Mouse (Mus musculus) thymus, adult 2 months (tissue): ENCODE results near the gene Adprm. TPM values are rescaled to one million over a fixed set of nuclear protein-coding genes. Genes with fewer than 3 reads are reported as not detected.
A peak's percentile ranks its signal among the peaks of the same experiment; 100 is the strongest.

Experiments used
- DNase-seq: peaks from one replicate; pipeline ENCODE4 v3.0.0; 2021
- H3K27ac ChIP-seq: fragments of 200-500 bp; 2 replicates; pipeline ENCODE4 v1.5.1; 2012; ENCODE audit warnings: low read length, control low read depth; ENCODE audit not compliant: control insufficient read depth, insufficient read depth
- H3K27me3 ChIP-seq: fragments of 200-500 bp; 2 replicates; pipeline ENCODE4 v1.6.1; 2012; ENCODE audit warnings: mild to moderate bottlenecking, low read length, moderate library complexity, mixed read lengths; ENCODE audit not compliant: control insufficient read depth, insufficient read depth
- H3K36me3 ChIP-seq: fragments of 200-500 bp; 2 replicates; pipeline ENCODE4 v1.6.1; 2012; ENCODE audit warnings: mild to moderate bottlenecking, low read length, moderate library complexity; ENCODE audit not compliant: control insufficient read depth, insufficient read depth
- H3K4me1 ChIP-seq: fragments of 200-500 bp; replicated peaks from 2 replicates; pipeline ENCODE4 v1.6.1; 2012; ENCODE audit warnings: low read length; ENCODE audit not compliant: control insufficient read depth, insufficient read depth
- H3K4me3 ChIP-seq: fragments of 200-500 bp; 2 replicates; pipeline ENCODE4 v1.5.1; 2012; ENCODE audit warnings: mild to moderate bottlenecking, low read length, control low read depth, moderate library complexity; ENCODE audit not compliant: control insufficient read depth, insufficient read depth
- CTCF ChIP-seq: fragments of 200-500 bp; IDR thresholded peaks from 2 replicates; pipeline ENCODE4 v1.5.1; 2012; ENCODE audit warnings: mild to moderate bottlenecking, control low read depth, low read length, moderate library complexity, borderline replicate concordance; ENCODE audit not compliant: control insufficient read depth, poor library complexity, insufficient read depth; ENCODE audit errors: extremely low read depth
- POLR2A ChIP-seq: fragments of 200-500 bp; IDR thresholded peaks from 2 replicates; pipeline ENCODE4 v1.6.1; 2012; ENCODE audit warnings: mild to moderate bottlenecking, low read length, control low read depth, moderate library complexity; ENCODE audit not compliant: control insufficient read depth, poor library complexity, insufficient read depth; ENCODE audit errors: extremely low read depth
- WGBS: fragments of 180-500 bp; shearing (Covaris S2); methylation state at CpG from one replicate; pipeline ENCODE4 v1.1.7; 2018; 5-methylcytosine and 5-hydroxymethylcytosine counted together
- polyA plus RNA-seq: library from polyadenylated mRNA; depleted of rRNA; stranded (reverse); fragments of >200 nt; gene quantifications from 2 replicates; pipeline ENCODE4 v1.2.3, GENCODE M21; 2012; rRNA removed

Adprm gene
- 18.8 and 26.2 TPM in 2 replicates for polyA plus RNA-seq

DNA sequence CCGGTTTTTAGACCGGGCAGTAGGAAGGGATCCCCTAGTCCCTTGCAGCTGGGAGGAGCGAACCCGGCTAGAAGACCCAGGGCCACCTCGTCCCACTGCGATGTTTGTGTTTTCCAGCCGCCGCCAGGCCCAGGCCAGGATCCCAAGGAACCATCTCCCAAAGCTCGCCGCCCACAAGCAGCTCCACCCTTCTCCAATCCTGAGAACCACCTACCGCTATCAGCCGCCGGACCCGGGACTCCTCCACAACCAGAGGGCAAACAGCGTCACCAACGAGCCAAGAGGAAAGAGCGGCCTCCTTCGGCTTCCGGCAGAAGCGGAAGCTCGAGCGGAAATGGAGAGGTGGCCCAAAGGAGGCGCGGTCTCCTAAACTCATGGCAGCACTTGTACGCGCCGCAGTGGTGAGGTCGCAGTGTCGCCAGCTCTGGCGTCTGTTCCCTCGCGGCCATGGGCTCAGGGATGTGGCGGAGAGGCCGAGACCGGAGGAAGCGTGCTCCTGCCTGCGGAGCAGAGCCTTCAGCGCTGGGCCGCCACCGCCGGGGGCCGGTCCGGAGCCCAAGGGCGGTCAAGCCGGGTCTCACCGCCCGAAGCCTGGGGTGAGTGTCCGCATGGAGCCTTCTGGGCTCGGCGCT lies at the start of gene Adprm, which contains the start of gene Sco1:
TSS of gene Adprm (minus strand) at position 274 of the 632 bp plus-strand sequence.
TSS of gene Sco1 (plus strand) at position 350 of the 632 bp plus-strand sequence.
- peak within 1 kb of the TSS; percentile 11; the same call in 1 of the 2 replicates for H3K27ac ChIP-seq
- H3K4me3 ChIP-seq: peak within 1 kb of the TSS; percentile 90
- under 1% methylated on average over 50 of the region's 50 CpGs for WGBS
- DNase-seq: peak; percentile 87
- peaks cover 18% of the 10 kb centered on the region for H3K36me3 ChIP-seq
- H3K27me3 ChIP-seq: no peaks in the 10 kb centered on the region
- TF ChIP-seq CTCF (peak; percentile 52; the same call in 1 of the 2 replicates), POLR2A (peak; percentile 71; the same call in 1 of the 2 replicates)
- no peaks in the 10 kb centered on the region for H3K4me1 ChIP-seq

- TF ChIP-seq POLR2A (no peak), CTCF (no peak)
- no peaks in the 10 kb centered on the region for H3K4me1 ChIP-seq
- no peaks in the 10 kb centered on the region for H3K36me3 ChIP-seq
- peak; percentile 44 for DNase-seq
- H3K27ac ChIP-seq: no peak overlapping the region
- no peak overlapping the region for H3K4me3 ChIP-seq
- no peaks in the 10 kb centered on the region for H3K27me3 ChIP-seq
- 35% methylated on average over 8 of the region's 8 CpGs for WGBS
Measured at GRCm38 (mm10) chr11:67101713-67102112, 49.3 kb upstream of the Adprm start.

DNA sequence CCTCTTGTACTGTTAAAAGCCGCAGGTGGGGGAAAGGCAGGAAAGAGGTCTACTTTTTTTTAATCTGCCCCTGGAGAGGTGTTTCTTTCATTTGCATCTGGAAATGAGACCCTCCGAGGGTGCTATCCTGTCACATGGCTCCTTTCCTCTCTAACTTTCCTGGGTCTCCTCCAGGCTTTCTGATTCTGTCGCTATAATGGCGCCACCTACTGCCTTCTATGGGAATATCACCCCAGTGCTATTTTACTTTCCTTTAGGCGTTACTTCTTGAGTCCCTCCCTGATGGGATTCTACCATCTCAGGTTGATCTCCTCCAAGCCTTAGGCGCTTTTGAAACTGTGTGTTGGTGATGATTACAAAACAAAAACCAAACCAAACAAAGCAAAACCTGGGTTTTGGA lies 47.8 kb upstream of the Adprm start:
- 34% methylated on average over 6 of the region's 6 CpGs for WGBS
- Histone ChIP-seq H3K27ac (no peak overlapping the region), H3K27me3 (no peaks in the 10 kb centered on the region), H3K36me3 (no peaks in the 10 kb centered on the region), H3K4me1 (no peaks in the 10 kb centered on the region), H3K4me3 (no peak overlapping the region)
- TF ChIP-seq CTCF (no peak), POLR2A (no peak)
- peak; percentile 35 for DNase-seq

DNA sequence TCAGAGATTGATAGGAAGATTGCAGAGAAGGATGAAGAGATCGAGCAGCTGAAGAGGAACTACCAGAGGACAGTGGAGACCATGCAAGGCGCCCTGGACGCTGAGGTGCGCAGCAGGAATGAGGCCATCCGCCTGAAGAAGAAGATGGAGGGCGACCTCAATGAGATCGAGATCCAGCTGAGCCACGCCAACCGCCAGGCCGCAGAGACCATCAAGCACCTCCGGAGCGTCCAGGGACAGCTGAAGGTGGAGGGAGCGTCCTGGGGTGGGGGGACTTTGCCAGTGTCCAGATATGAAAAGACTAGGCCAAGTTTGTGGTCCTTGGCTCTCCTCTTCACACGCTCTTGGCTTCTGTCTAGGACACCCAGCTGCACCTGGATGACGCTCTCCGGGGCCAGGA lies 46.8 kb upstream of the Adprm start:
- H3K4me3 ChIP-seq: no peak overlapping the region
- no peaks in the 10 kb centered on the region for H3K4me1 ChIP-seq
- H3K27me3 ChIP-seq: no peaks in the 10 kb centered on the region
- 94% methylated on average over 16 of the region's 16 CpGs for WGBS
- DNase-seq: no peak
- H3K36me3 ChIP-seq: no peaks in the 10 kb centered on the region
- H3K27ac ChIP-seq: no peak overlapping the region
- TF ChIP-seq CTCF (no peak), POLR2A (no peak)

DNA sequence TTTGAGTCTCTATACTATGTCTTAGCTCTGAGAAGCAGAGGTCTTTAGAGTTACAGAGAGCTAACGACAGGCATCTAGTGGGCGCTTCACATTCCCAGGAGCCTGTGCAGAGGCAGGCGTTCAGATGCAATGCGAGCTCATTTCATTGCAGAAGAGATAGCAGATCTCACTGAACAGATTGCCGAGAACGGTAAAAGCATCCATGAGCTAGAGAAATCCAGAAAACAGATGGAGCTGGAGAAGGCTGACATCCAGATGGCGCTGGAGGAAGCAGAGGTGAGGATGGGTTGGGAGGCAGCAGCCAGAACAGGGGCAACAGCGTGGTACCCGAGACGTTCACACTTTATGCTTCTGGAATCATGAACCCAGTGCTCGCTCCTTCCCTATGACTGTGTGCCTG lies 46.0 kb upstream of the Adprm start:
- H3K27ac ChIP-seq: no peak overlapping the region
- no peaks in the 10 kb centered on the region for H3K36me3 ChIP-seq
- TF ChIP-seq CTCF (no peak), POLR2A (no peak)
- no peak for DNase-seq
- 86% methylated on average over 11 of the region's 11 CpGs for WGBS
- no peaks in the 10 kb centered on the region for H3K27me3 ChIP-seq
- H3K4me1 ChIP-seq: no peaks in the 10 kb centered on the region
- H3K4me3 ChIP-seq: no peak overlapping the region

DNA sequence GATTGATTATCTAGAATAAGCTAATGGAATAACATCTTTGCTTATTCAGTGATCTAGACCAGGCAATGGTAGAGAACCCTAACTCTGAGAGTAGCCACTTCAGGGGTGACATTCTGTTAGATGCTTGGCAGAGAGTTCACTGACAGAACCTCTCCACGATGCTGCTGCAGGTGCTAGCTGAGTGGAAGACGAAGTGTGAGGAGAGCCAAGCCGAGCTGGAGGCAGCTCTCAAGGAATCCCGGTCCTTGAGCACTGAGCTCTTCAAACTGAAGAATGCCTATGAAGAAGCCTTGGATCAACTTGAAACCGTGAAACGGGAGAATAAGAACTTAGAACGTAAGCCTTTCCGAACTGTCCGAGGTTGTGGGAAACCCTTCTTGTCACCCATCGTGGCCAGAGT lies 45.3 kb upstream of the Adprm start:
- no peak for DNase-seq
- 96% methylated on average over 10 of the region's 10 CpGs for WGBS

DNA sequence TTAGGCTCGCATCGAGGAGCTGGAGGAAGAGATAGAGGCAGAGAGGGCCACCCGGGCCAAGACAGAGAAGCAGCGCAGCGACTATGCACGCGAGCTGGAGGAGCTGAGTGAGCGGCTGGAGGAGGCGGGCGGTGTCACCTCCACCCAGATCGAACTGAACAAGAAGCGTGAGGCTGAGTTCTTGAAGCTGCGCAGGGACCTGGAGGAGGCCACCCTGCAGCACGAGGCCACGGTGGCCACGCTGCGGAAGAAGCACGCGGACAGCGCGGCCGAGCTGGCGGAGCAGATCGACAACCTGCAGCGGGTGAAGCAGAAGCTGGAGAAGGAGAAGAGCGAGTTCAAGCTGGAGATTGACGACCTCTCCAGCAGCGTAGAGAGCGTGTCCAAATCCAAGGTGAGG lies 42.1 kb upstream of the Adprm start:
- Histone ChIP-seq H3K4me1 (no peaks in the 10 kb centered on the region), H3K4me3 (no peak overlapping the region), H3K27me3 (no peaks in the 10 kb centered on the region), H3K27ac (no peak overlapping the region), H3K36me3 (no peaks in the 10 kb centered on the region)
- 72% methylated on average over 29 of the region's 29 CpGs for WGBS
- TF ChIP-seq POLR2A: no peak
- TF ChIP-seq CTCF: no peak
- no peak for DNase-seq

More for the DNA sequence above, 45.3 kb upstream of the Adprm start:
- no peaks in the 10 kb centered on the region for H3K27me3 ChIP-seq
- no peak overlapping the region for H3K27ac ChIP-seq
- TF ChIP-seq CTCF (no peak), POLR2A (no peak)
- no peak overlapping the region for H3K4me3 ChIP-seq
- no peaks in the 10 kb centered on the region for H3K36me3 ChIP-seq
- H3K4me1 ChIP-seq: no peaks in the 10 kb centered on the region
